Mouse (Mus musculus) liver (tissue): ENCODE measurements around the gene Pom121l12.

Experiments
- DNase-seq: peaks from one replicate; pipeline ENCODE4 v3.0.0-alpha.2; 2020; ENCODE audit warnings: mixed read lengths

Gene Pom121l12

DNA sequence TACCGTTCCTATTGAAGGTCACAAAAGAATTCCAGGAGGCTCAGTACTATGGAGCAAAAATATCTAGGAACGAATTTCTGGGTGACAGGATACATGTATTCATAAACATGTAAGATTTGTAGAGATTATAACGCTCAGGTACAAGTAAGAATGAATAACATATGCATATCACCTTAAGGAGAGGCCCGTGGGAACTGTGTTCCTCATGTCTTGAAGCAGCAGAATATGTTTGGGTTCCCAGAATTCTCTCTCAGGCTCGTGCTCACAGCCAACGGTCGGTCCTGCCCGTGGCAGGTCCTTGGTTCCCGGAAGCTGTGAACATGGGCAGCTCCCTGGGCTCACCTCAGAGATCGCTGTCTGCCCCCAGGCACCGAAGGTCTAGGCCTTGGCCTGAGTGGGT, at the start of gene Pom121l12:
Gene Pom121l12, plus strand, starts transcription at position 301 of the 400 bp plus-strand sequence.
- no peak for DNase-seq

- DNase-seq: no peak
Observed at GRCm38 (mm10) chr11:14611859-14612258, 12.8 kb downstream of the Pom121l12 start.
